Mouse (Mus musculus): ENCODE data around the gene Gdpd5.

Gdpd5 gene

GRCm38 (mm10) chr7:99405386-99406155 lies 24.4 kb downstream of the Gdpd5 start:
- no peak for DNase-seq (ENCODE audit: low spot score)

DNA sequence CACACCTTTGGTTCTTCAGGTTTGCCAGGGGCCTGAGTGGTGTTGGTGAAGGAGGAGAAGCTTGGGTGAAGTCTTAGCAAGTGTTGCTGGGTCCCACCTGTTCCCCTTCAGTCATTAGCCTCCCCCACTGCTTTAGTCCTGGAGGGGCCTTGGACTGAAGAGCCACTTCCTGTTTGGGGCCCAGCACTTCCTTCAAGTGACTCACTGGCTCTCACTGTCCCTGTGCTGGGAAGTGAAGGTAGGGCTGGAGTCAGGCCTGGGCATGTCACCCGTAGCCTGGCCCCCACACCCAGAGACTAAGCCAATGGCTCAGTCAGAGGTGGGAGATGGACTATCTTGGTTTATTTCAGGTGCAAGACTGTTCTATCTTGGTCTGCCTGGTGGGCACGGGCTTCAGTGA lies 26.4 kb downstream of the Gdpd5 start:
- no peak for DNase-seq (ENCODE audit: low spot score)

DNA sequence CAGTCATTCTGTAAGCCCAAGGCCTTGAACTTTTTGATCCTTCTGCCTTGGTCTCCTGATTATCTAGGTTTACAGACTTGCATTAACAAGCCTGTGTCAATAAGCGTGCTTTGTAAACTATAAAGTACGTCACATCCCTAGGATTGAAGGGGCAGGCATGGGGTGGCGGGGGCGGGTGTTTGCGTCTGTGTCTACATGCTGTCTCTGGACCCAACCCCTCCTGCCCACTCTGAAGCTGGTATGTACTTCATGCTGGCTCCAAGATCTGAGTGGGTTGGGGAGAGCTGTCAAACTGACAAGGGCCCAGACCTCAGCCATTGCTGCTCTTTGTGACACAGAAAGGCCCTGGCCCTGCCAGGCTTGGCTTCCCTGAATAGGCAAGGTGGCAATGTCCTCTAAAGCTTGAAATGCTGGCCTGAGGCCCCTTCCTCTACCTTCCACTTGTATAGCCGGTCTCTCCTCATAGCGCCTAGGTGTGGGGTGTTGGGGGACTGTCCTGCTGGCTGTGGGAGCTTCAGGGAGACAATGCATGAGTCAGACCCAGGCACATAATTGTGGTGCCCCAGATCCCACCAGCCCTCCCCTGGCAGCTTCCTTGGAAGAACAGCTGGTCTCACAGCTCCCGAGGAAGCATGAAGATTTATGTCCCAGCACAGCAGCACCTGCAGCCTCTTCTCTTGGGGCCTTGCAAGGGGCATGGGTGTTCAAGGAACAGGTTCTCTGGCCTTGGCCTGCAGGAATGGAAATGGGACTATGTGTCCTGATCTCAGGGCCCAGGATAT lies 28.4 kb downstream of the Gdpd5 start:
- no peak for DNase-seq (ENCODE audit: low spot score)

DNA sequence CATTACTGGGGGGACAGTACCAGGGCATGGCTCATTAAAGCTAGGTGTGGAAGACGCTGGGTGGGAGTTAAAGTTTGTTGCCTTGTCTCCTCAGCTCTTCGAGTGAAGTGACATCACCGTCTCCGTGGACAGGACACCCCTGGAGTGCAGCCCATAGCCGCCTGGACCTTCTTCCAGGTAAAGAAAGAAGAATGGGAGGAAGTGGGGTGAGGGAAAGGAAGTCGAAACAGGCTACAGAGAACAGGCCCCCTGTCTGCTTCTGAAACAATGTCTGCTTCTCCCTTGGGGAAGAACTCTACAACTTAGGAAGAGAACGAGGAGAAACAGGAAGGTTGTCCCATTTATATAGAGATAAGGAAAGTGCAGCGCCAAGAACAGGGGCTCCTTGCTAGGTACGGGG lies 29.1 kb downstream of the Gdpd5 start:
- DNase-seq (ENCODE audit: low spot score), result no peak

GRCm38 (mm10) chr7:99411047-99411779 lies 30.0 kb downstream of the Gdpd5 start:
- DNase-seq (ENCODE audit: low spot score), result no peak

GRCm38 (mm10) chr7:99415045-99415444 lies 33.8 kb downstream of the Gdpd5 start:
- no peak for DNase-seq (ENCODE audit: low spot score)

GRCm38 (mm10) chr7:99419311-99419710 lies 38.1 kb downstream of the Gdpd5 start:
- DNase-seq (ENCODE audit: low spot score), result no peak

GRCm38 (mm10) chr7:99421006-99421405 lies 39.8 kb downstream of the Gdpd5 start:
- DNase-seq (ENCODE audit: low spot score), result no peak

GRCm38 (mm10) chr7:99424538-99425155 lies 43.4 kb downstream of the Gdpd5 start:
- DNase-seq (ENCODE audit: low spot score), result no peak

- DNase-seq (ENCODE audit: low spot score), result no peak
Measured at GRCm38 (mm10) chr7:99425706-99426105, 44.5 kb downstream of the Gdpd5 start.

- no peak for DNase-seq (ENCODE audit: low spot score)
Measured at GRCm38 (mm10) chr7:99427031-99427430, 45.8 kb downstream of the Gdpd5 start.

- DNase-seq (ENCODE audit: low spot score), result no peak
Measured at GRCm38 (mm10) chr7:99427987-99428386, 46.8 kb downstream of the Gdpd5 start.

- no peak for DNase-seq (ENCODE audit: low spot score)
Measured at GRCm38 (mm10) chr7:99428836-99429235, 47.6 kb downstream of the Gdpd5 start.

- no peak for DNase-seq (ENCODE audit: low spot score)
Measured at GRCm38 (mm10) chr7:99429786-99430185, 48.6 kb downstream of the Gdpd5 start.

GRCm38 (mm10) chr7:99430246-99430645 lies 49.0 kb downstream of the Gdpd5 start:
- no peak for DNase-seq (ENCODE audit: low spot score)

DNA sequence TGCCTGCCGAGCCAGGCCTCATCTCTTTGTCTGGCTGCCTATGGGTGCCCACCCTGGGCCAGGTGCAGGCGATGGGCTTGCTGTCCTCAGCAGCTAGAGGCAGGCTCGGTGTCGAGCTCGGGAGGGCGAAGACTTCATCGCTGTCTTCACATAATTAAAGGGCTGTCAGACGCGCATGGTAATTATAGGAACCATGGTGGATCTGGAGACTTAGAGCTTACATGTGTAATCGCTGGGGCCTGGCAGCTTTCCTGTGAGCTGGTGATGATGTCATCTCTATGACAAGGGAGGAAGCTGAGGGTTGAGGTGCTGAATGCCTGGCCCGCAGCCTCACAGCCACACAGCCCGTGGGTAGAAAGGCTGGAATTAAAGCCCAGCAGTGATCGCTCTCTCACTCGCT lies 51.0 kb downstream of the Gdpd5 start:
- DNase-seq (ENCODE audit: low spot score), result no peak

DNA sequence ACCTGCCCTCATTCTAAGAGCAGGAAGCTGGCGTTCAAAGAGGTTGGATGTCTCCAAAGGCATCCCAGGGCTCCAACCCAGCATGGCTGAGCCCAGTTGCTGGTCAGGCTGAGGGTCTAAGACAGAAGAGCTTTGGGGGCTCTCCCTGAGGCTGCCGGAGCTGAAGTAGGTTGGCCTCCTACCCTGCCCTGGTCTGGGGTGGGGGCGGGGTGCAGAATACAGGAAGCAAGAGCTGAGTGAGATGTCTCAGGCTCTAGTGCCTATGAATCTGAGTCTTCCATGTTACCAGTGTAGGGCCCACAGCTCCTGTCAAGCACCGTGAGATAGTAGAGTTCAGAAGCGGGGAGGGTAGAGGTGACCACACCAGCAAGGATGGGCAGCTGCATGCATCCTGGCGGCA lies 51.6 kb downstream of the Gdpd5 start:
- no peak for DNase-seq (ENCODE audit: low spot score)

DNA sequence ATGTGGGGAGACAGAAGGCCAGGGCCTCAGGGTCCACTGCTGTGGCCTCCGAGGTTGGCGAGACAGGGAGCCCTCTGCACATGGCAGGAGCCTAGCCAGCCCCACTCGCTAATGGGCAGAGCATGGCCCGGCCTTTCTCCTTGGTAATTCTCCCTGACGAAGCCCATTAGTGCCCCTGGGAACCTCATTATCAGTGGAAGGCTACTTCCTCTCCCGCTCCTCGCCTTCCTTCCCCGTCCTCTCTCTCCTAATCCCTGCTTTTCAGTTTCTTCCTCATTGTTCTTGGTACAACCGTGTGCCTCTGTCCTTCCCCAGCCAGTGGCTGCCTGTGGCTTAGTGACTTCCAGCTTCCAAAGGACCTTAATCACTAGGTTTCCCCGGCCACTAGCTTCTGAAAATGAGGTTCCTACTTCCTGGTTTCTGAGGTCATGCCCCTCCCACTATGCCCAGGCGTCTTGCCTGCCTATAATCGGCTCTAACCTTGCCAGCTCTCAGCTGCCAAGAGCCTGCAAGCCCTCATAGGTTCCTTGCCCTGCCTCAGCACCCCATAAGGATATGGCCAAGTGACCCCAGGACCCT lies 53.5 kb downstream of the Gdpd5 start:
- no peak for DNase-seq (ENCODE audit: low spot score)

DNA sequence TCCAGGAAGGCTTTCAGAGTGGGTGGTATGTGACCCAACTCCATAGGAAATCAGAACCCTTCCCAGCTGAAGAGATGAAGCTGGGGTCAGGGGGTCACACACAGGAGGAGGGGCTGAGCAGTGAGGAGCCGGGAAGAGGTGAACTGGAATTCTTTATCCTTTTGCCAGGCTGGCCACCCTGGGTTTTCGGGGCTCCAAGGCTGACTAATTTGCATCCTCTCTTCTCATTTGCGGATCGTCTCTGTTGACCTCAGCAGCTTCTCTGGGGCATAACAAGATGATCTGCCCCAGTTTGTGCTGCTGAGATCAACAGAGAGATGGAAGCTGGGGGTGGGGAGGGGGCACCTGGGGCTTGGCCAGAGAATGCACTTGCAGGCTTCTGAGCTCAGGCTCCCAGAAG lies 55.3 kb downstream of the Gdpd5 start:
- no peak for DNase-seq (ENCODE audit: low spot score)

DNA sequence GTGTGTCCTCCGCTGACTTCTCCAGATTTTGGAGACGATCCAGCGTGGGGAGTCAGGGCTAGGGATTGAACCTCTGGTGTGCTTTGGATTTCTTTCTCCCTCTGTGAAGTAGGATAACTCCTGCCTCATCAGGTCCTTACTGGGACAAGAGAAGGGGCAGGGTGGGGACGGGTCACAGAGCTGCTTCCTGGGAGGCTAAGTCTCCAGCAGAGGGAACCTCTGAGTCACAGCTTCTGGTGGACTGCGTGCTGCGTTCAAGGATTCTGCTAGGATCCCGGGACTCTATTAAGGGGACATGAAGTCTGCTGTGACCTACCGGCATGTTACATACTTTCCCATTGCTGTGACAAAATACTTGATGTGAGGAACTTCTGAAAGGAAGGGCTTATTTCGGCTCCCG lies 57.7 kb downstream of the Gdpd5 start:
- no peak for DNase-seq (ENCODE audit: low spot score)

DNA sequence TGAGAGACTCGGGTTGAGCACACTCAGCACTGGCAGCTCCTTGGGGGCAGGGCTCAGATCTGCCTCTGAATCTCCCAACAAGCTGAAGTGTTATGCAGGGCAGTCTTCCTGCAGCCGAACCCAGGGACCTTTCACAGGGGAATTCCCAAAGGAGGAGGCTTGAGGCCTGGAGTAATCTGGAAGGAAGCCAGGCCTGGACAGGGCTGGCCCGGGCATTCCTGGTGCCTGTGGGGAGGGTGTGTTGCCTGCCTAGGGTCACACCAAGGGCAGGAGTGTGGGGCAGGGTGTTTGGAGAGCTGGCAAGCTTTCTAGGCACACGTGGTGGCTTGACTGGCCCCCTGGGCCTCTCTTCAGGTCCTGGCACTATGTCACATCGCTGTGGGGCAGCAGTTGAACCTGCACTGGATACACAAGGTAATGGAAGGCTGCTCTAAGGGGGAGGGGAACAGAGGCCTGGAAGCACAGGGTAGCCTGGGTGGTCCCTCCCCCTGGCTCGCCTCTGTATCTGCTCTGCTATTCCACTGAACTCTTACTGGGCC lies 60.4 kb downstream of the Gdpd5 start:
- no peak for DNase-seq (ENCODE audit: low spot score)

GRCm38 (mm10) chr7:99443164-99443563 lies 62.0 kb downstream of the Gdpd5 start:
- DNase-seq (ENCODE audit: low spot score), result no peak

Data from spleen, adult 12 weeks (tissue).